Mouse (Mus musculus) thymus, adult 2 months (tissue): ENCODE measurements around the gene Ifnar2.

Experiments
- CTCF ChIP-seq: fragments of 200-500 bp; IDR thresholded peaks from 2 replicates; pipeline ENCODE4 v1.5.1; 2012; ENCODE audit warnings: mild to moderate bottlenecking, control low read depth, low read length, moderate library complexity, borderline replicate concordance; ENCODE audit not compliant: control insufficient read depth, poor library complexity, insufficient read depth; ENCODE audit errors: extremely low read depth
- POLR2A ChIP-seq: fragments of 200-500 bp; IDR thresholded peaks from 2 replicates; pipeline ENCODE4 v1.6.1; 2012; ENCODE audit warnings: mild to moderate bottlenecking, low read length, control low read depth, moderate library complexity; ENCODE audit not compliant: control insufficient read depth, poor library complexity, insufficient read depth; ENCODE audit errors: extremely low read depth

DNA sequence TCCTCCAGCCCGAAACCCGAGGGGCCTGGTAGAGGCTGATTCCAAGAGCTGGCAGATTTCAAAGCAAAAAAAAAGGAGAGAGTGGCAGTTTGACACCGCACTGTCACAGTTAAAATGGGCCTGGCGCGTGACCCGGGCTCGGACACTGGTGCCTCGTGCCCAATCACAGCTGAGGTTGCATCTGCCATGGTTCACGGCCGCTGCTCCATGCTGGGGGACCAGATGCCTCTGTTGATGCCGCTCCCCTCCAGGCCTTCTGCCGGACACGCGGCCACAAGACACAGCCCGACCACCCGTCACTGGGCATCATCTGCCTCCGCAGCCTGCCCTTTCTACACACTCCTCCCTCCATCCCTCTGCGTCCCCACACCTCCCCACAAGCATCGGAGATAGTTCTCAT is 43.7 kb upstream of the Ifnar2 start:
- TF ChIP-seq CTCF (no peak), POLR2A (no peak)
